Mouse (Mus musculus): ENCODE measurements around the gene Prom2.

Gene Prom2

GRCm38 (mm10) chr2:127483001-127483400 lies 58.3 kb downstream of the Prom2 start:
- DNase-seq, result no peak

- DNase-seq, result no peak
Measured at GRCm38 (mm10) chr2:127482533-127482911, 58.7 kb downstream of the Prom2 start.

DNA sequence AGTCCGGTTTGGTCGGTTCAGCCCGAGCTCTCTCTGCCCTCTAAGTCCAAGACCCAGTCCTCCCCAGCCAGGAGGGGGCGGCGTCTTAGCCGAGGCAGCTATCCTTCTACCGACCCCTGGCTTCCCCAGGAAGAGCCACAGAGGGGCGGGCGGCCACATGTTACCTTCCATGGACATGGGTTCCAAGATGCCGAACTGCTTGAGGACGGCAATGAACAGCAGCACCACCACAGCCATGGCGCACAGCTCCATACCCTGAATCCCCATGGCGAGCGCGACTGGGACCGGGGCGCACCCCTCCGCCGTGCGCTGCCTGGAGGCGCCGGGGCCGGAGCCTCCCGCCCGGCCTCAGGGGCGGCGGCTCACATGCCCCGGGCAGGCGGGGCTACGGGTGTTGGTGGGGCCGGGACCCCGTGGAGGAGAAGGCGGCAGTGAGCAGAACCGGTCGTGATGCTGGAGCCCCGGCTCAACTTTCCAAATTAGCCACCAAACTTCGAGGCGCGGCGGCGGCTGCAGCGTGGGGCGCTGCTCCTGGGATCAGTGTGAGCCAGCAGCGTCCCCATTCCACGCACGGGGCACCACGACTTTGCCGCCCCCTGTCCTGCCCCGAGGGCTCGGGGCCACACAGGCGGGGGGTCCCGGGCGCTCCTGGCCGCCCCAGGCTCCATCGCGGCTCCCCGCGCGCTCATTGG lies 59.3 kb downstream of the Prom2 start:
- DNase-seq, result no peak

GRCm38 (mm10) chr2:127479763-127480162 lies 61.5 kb downstream of the Prom2 start:
- DNase-seq, result no peak

GRCm38 (mm10) chr2:127479210-127479609 lies 62.1 kb downstream of the Prom2 start:
- DNase-seq, result no peak
